Mouse (Mus musculus): ENCODE results near the gene Lrig2. TPM values are rescaled to one million over a fixed set of nuclear protein-coding genes. Genes with fewer than 3 reads are reported as not detected.
"Not testable (repeated sequence)": the region's sequence is repeated elsewhere in the genome, so short reads cannot be mapped to it uniquely, and the experiment has no call there.

Gene Lrig2
- polyA plus RNA-seq, 1 experiment from 2014 or later = 27.7 TPM

GRCm38 (mm10) chr3:104444082-104444481 is 67.6 kb downstream of the Lrig2 start:
- no peak overlapping the region for H3K4me2 ChIP-seq (replicated peaks)
- no peaks in the 10 kb centered on the region for H3K27me3 ChIP-seq
- H3K9me3 ChIP-seq = no peaks in the 10 kb centered on the region
- no peak overlapping the region for H3K27ac ChIP-seq
- no peaks in the 10 kb centered on the region for H3K4me1 ChIP-seq
- ATAC-seq (ENCODE audit: insufficient number of reproducible peaks, insufficient read depth, low FRiP score, low TSS enrichment) = no peak
- H3K4me3 ChIP-seq = no peak overlapping the region
- H3K36me3 ChIP-seq = no peaks in the 10 kb centered on the region
- H3K9ac ChIP-seq = no peak overlapping the region
- 88% methylated on average over 3 of the region's 3 CpGs for WGBS

- no peaks in the 10 kb centered on the region for H3K4me1 ChIP-seq
- H3K36me3 ChIP-seq = no peaks in the 10 kb centered on the region
- H3K9ac ChIP-seq = no peak overlapping the region
- H3K27me3 ChIP-seq = no peaks in the 10 kb centered on the region
- no peak; the same call in 1 of the 2 replicates for ATAC-seq (ENCODE audit: insufficient number of reproducible peaks, insufficient read depth, low FRiP score, low TSS enrichment)
- peak overlapping the region; percentile 39 for H3K4me2 ChIP-seq (replicated peaks)
- no peak overlapping the region for H3K4me3 ChIP-seq
- 21% methylated on average over 5 of the region's 5 CpGs for WGBS
- H3K9me3 ChIP-seq = no peaks in the 10 kb centered on the region
- H3K27ac ChIP-seq = 0 out of 2 replicates have a peak overlapping the region, but pooled peaks have one; percentile 2
Measured at GRCm38 (mm10) chr3:104442357-104442756, 69.4 kb downstream of the Lrig2 start.

GRCm38 (mm10) chr3:104441870-104442283 is 69.8 kb downstream of the Lrig2 start:
- Histone ChIP-seq H3K27ac (peak overlapping the region; percentile 36; the same call in 1 of the 2 replicates), H3K4me2 (replicated peaks) (peak overlapping the region; percentile 39), H3K9me3 (no peaks in the 10 kb centered on the region), H3K36me3 (no peaks in the 10 kb centered on the region), H3K4me1 (no peaks in the 10 kb centered on the region), H3K27me3 (no peaks in the 10 kb centered on the region), H3K9ac (no peak overlapping the region), H3K4me3 (peak overlapping the region; percentile 10; the same call in 1 of the 2 replicates)
- peak; percentile 92 for ATAC-seq (ENCODE audit: insufficient number of reproducible peaks, insufficient read depth, low FRiP score, low TSS enrichment)
- WGBS = 16% methylated on average over 15 of the region's 15 CpGs

- peak overlapping the region; percentile 36; the same call in 1 of the 2 replicates for H3K27ac ChIP-seq
- no peaks in the 10 kb centered on the region for H3K4me1 ChIP-seq
- H3K4me2 ChIP-seq (replicated peaks) = peak overlapping the region; percentile 39
- no peak for ATAC-seq (ENCODE audit: insufficient number of reproducible peaks, insufficient read depth, low FRiP score, low TSS enrichment)
- no peaks in the 10 kb centered on the region for H3K27me3 ChIP-seq
- no peak overlapping the region for H3K4me3 ChIP-seq
- 85% methylated on average over 7 of the region's 7 CpGs for WGBS
- no peaks in the 10 kb centered on the region for H3K9me3 ChIP-seq
- no peaks in the 10 kb centered on the region for H3K36me3 ChIP-seq
- H3K9ac ChIP-seq = no peak overlapping the region
Measured at GRCm38 (mm10) chr3:104441435-104441834, 70.3 kb downstream of the Lrig2 start.

GRCm38 (mm10) chr3:104438777-104439176 is 72.9 kb downstream of the Lrig2 start:
- H3K36me3 ChIP-seq = no peaks in the 10 kb centered on the region
- H3K4me2 ChIP-seq (replicated peaks) = no peak overlapping the region
- H3K9me3 ChIP-seq = no peaks in the 10 kb centered on the region
- ATAC-seq (ENCODE audit: insufficient number of reproducible peaks, insufficient read depth, low FRiP score, low TSS enrichment) = no peak
- no peak overlapping the region for H3K9ac ChIP-seq
- no peaks in the 10 kb centered on the region for H3K27me3 ChIP-seq
- peaks cover 6% of the 10 kb centered on the region; the same call in 1 of the 2 replicates for H3K4me1 ChIP-seq
- 85% methylated on average over 1 of the region's 1 CpGs for WGBS
- no peak overlapping the region for H3K4me3 ChIP-seq
- no peak overlapping the region for H3K27ac ChIP-seq

- Histone ChIP-seq H3K9me3 (no peaks in the 10 kb centered on the region), H3K36me3 (no peaks in the 10 kb centered on the region), H3K4me3 (no peak overlapping the region), H3K9ac (no peak overlapping the region), H3K4me1 (peaks cover 9% of the 10 kb centered on the region; the same call in 1 of the 2 replicates), H3K27ac (no peak overlapping the region), H3K27me3 (no peaks in the 10 kb centered on the region), H3K4me2 (replicated peaks) (no peak overlapping the region)
- 62% methylated on average over 7 of the region's 7 CpGs for WGBS
- ATAC-seq (ENCODE audit: insufficient number of reproducible peaks, insufficient read depth, low FRiP score, low TSS enrichment) = no peak
Measured at GRCm38 (mm10) chr3:104437576-104437975, 74.1 kb downstream of the Lrig2 start.

GRCm38 (mm10) chr3:104435947-104436346 is 75.8 kb downstream of the Lrig2 start:
- Histone ChIP-seq H3K4me2 (replicated peaks) (no peak overlapping the region), H3K9ac (no peak overlapping the region), H3K4me3 (no peak overlapping the region), H3K36me3 (no peaks in the 10 kb centered on the region), H3K27me3 (no peaks in the 10 kb centered on the region), H3K9me3 (no peaks in the 10 kb centered on the region), H3K4me1 (peaks cover 16% of the 10 kb centered on the region), H3K27ac (no peak overlapping the region)
- ATAC-seq (ENCODE audit: insufficient number of reproducible peaks, insufficient read depth, low FRiP score, low TSS enrichment) = no peak
- 96% methylated on average over 3 of the region's 3 CpGs for WGBS

GRCm38 (mm10) chr3:104434246-104434696 is 77.4 kb downstream of the Lrig2 start:
- 3% methylated on average over 9 of the region's 9 CpGs for WGBS
- H3K4me2 ChIP-seq (replicated peaks) = peak overlapping the region; percentile 38
- no peaks in the 10 kb centered on the region for H3K9me3 ChIP-seq
- H3K4me3 ChIP-seq = peak overlapping the region; percentile 20
- no peak overlapping the region for H3K27ac ChIP-seq
- H3K9ac ChIP-seq = no peak overlapping the region
- no peaks in the 10 kb centered on the region for H3K27me3 ChIP-seq
- H3K4me1 ChIP-seq = peaks cover 18% of the 10 kb centered on the region
- H3K36me3 ChIP-seq = no peaks in the 10 kb centered on the region
- ATAC-seq (ENCODE audit: insufficient number of reproducible peaks, insufficient read depth, low FRiP score, low TSS enrichment) = no peak

GRCm38 (mm10) chr3:104432651-104433050 is 79.1 kb downstream of the Lrig2 start:
- no peaks in the 10 kb centered on the region for H3K27me3 ChIP-seq
- 67% methylated on average over 6 of the region's 6 CpGs for WGBS
- H3K9me3 ChIP-seq = no peaks in the 10 kb centered on the region

GRCm38 (mm10) chr3:104431848-104432159 is 79.9 kb downstream of the Lrig2 start:
- Histone ChIP-seq H3K4me1 (peaks cover 18% of the 10 kb centered on the region), H3K9ac (no peak overlapping the region), H3K4me2 (replicated peaks) (no peak overlapping the region), H3K4me3 (no peak overlapping the region), H3K36me3 (no peaks in the 10 kb centered on the region), H3K9me3 (no peaks in the 10 kb centered on the region), H3K27ac (no peak overlapping the region), H3K27me3 (no peaks in the 10 kb centered on the region)
- no peak for ATAC-seq (ENCODE audit: insufficient number of reproducible peaks, insufficient read depth, low FRiP score, low TSS enrichment)
- 22% methylated on average over 10 of the region's 10 CpGs for WGBS

More at GRCm38 (mm10) chr3:104432651-104433050, 79.1 kb downstream of the Lrig2 start:
- no peaks in the 10 kb centered on the region for H3K36me3 ChIP-seq
- H3K27ac ChIP-seq = no peak overlapping the region
- H3K4me1 ChIP-seq = peaks cover 18% of the 10 kb centered on the region
- H3K4me3 ChIP-seq = no peak overlapping the region
- H3K4me2 ChIP-seq (replicated peaks) = no peak overlapping the region
- no peak for ATAC-seq (ENCODE audit: insufficient number of reproducible peaks, insufficient read depth, low FRiP score, low TSS enrichment)
- H3K9ac ChIP-seq = no peak overlapping the region

GRCm38 (mm10) chr3:104431156-104431847 is 80.4 kb downstream of the Lrig2 start:
- ATAC-seq (ENCODE audit: insufficient number of reproducible peaks, insufficient read depth, low FRiP score, low TSS enrichment) = no peak
- H3K4me2 ChIP-seq (replicated peaks) = no peak overlapping the region
- H3K27ac ChIP-seq = no peak overlapping the region

GRCm38 (mm10) chr3:104427354-104427753 is 84.4 kb downstream of the Lrig2 start:
- ATAC-seq (ENCODE audit: insufficient number of reproducible peaks, insufficient read depth, low FRiP score, low TSS enrichment); H3K4me2 ChIP-seq (replicated peaks); H3K36me3 ChIP-seq; H3K9ac ChIP-seq; H3K4me1 ChIP-seq; H3K27me3 ChIP-seq; H3K4me3 ChIP-seq; H3K27ac ChIP-seq; H3K9me3 ChIP-seq: not testable (repeated sequence)
- 100% methylated on average over 2 of the region's 2 CpGs for WGBS

More at GRCm38 (mm10) chr3:104431156-104431847, 80.4 kb downstream of the Lrig2 start:
- H3K4me3 ChIP-seq = no peak overlapping the region
- H3K9ac ChIP-seq = no peak overlapping the region
- H3K9me3 ChIP-seq = no peaks in the 10 kb centered on the region
- H3K27me3 ChIP-seq = no peaks in the 10 kb centered on the region
- 18% methylated on average over 13 of the region's 14 CpGs for WGBS
- H3K4me1 ChIP-seq = peaks cover 18% of the 10 kb centered on the region
- no peaks in the 10 kb centered on the region for H3K36me3 ChIP-seq

Measured in embryonic facial prominence, embryonic 12.5 days (tissue).